Mouse (Mus musculus) neural tube, embryonic 10.5 days (tissue): ENCODE data around the gene Vmn2r78.
"Not testable (repeated sequence)": the region's sequence is repeated elsewhere in the genome, so short reads cannot be mapped to it uniquely, and the experiment has no call there.

Experiments
- DNase-seq: peaks from one replicate; pipeline ENCODE4 v3.0.0-alpha.2; 2017; ENCODE audit warnings: low spot score; ENCODE audit errors: extremely low spot score

Gene Vmn2r78

GRCm38 (mm10) chr7:86914794-86915193 lies at the start of gene Vmn2r78:
Gene Vmn2r78, plus strand, starts transcription at chr7:86915094.
- not testable (repeated sequence) for DNase-seq

GRCm38 (mm10) chr7:86889470-86890469 lies 25.1 kb upstream of the Vmn2r78 start:
- DNase-seq: no peak

GRCm38 (mm10) chr7:86937288-86937687 lies 22.4 kb downstream of the Vmn2r78 start:
- DNase-seq: no peak

GRCm38 (mm10) chr7:86994700-86995099 lies 79.8 kb downstream of the Vmn2r78 start:
- no peak for DNase-seq

- not testable (repeated sequence) for DNase-seq
Measured at GRCm38 (mm10) chr7:86995815-86996214, 80.9 kb downstream of the Vmn2r78 start, which contains the start of gene Vmn2r79. Gene Vmn2r79, plus strand, starts transcription at chr7:86996115.
